ENCODE assay signal across 10 mouse cellular contexts in the genomic region with DNA sequence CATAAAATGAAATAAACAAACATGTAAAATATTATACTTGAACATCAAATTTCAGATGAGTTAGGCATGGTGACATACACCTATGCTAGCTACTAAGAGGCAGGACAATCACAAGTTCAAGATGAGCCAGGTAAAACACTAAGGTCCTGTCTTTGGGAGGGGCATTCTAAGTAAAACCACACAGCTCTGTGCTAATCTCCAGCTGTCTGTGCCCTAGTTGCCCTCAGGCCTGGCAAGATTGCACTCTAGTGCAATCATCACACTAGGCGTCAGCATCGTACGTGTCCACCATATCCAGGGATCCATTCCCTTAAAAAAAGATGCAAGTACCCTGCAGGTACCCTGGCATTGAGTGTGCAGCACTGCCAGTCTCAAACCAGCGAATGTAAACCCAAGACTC.
"Had no signal": no experiment of that assay in that cellular context is flagged by ENCODE, and none has a peak within 500 bp of the region (broad histone marks: within the 10 kb centered on the region; RNA-seq: fewer than 3 reads in every experiment).

No protein-coding gene starts in this region.

- H3K4me2 ChIP-seq: kidney, embryonic 15.5 days; limb, embryonic 13.5 days; midbrain, embryonic 12.5 days had no signal

- H3K36me3 ChIP-seq: midbrain, embryonic 12.5 days had no signal

- H3K27ac ChIP-seq: kidney, embryonic 15.5 days; limb, embryonic 13.5 days; macrophage; midbrain, embryonic 12.5 days had no signal

- H3K27me3 ChIP-seq: kidney, embryonic 15.5 days; limb, embryonic 13.5 days; midbrain, embryonic 12.5 days had no signal

- H3K4me3 ChIP-seq: kidney, embryonic 15.5 days; limb, embryonic 13.5 days; midbrain, embryonic 12.5 days had no signal

- DNase-seq: kidney, adult 2 months; kidney, postnatal 14 days; left cerebral cortex, postnatal 4 days; right cerebral cortex, postnatal 25 days; thymus, postnatal 4 days had no signal

- H3K9me3 ChIP-seq: kidney, embryonic 15.5 days; limb, embryonic 13.5 days; midbrain, embryonic 12.5 days had no signal

- ATAC-seq: lung, postnatal 0 days had no signal

- H3K9ac ChIP-seq: kidney, embryonic 15.5 days; limb, embryonic 13.5 days; midbrain, embryonic 12.5 days had no signal
